Mouse (Mus musculus) MEL (cell line): ENCODE results near the gene Prox2. TPM values are rescaled to one million over a fixed set of nuclear protein-coding genes. Genes with fewer than 3 reads are reported as not detected.

Experiments
- DNase-seq: peaks from one replicate; pipeline ENCODE4 v3.0.0; 2011; ENCODE audit warnings: low read depth, low spot score
- H3K27ac ChIP-seq: 2 replicates; pipeline ENCODE4 v1.5.1; 2012; ENCODE audit warnings: low read depth, mild to moderate bottlenecking, control low read depth, low read length, moderate library complexity; ENCODE audit not compliant: control insufficient read depth
- H3K27me3 ChIP-seq, 2 experiments: fragments of 150-350 bp in 1 of 2; sonication (generic) in 1 of 2; 2 replicates each; pipeline ENCODE4 v1.6.1; 2012; ENCODE audit warnings: low read length in 2 of 2, mild to moderate bottlenecking in 2 of 2, improper control_type of control experiment in 1 of 2, moderate library complexity in 1 of 2; ENCODE audit not compliant: insufficient read depth in 2 of 2, control insufficient read depth in 1 of 2
- H3K36me3 ChIP-seq, 2 experiments: 2 replicates each; pipeline ENCODE4 v1.6.1; 2012 to 2014; ENCODE audit warnings: low read length in 2 of 2, improper control_type of control experiment in 1 of 2, inconsistent platforms in 1 of 2, mild to moderate bottlenecking in 1 of 2; ENCODE audit not compliant: insufficient read depth in 2 of 2, control insufficient read depth in 1 of 2
- H3K4me1 ChIP-seq, 2 experiments: fragments of 150-350 bp in 1 of 2; sonication (generic) in 1 of 2; 2 replicates each; pipeline ENCODE4 v1.6.1; 2012; ENCODE audit warnings: low read length in 2 of 2, improper control_type of control experiment in 1 of 2, mild to moderate bottlenecking in 1 of 2; ENCODE audit not compliant: insufficient read depth in 2 of 2, control insufficient read depth in 1 of 2
- H3K4me3 ChIP-seq, 2 experiments: fragments of 150-350 bp in 1 of 2; sonication (generic) in 1 of 2; 2 replicates each; pipeline ENCODE4 v1.5.1; 2012; ENCODE audit warnings: low read depth in 2 of 2, low read length in 2 of 2, mild to moderate bottlenecking in 2 of 2, moderate library complexity in 2 of 2, control low read depth in 1 of 2, improper control_type of control experiment in 1 of 2; ENCODE audit not compliant: control insufficient read depth in 1 of 2, insufficient read depth in 1 of 2
- H3K79me2 ChIP-seq: 2 replicates; pipeline ENCODE4 v1.6.1; 2012; ENCODE audit warnings: mild to moderate bottlenecking, low read length, moderate library complexity; ENCODE audit not compliant: control insufficient read depth, poor library complexity, insufficient read depth
- H3K9ac ChIP-seq: 2 replicates; pipeline ENCODE4 v1.6.1; 2012; ENCODE audit warnings: low read depth, mild to moderate bottlenecking, control low read depth, low read length, moderate library complexity; ENCODE audit not compliant: control insufficient read depth, poor library complexity, severe bottlenecking
- H3K9me3 ChIP-seq: fragments of 150-350 bp; sonication (generic); replicated peaks from 2 replicates; pipeline ENCODE4 v1.6.1; 2012; ENCODE audit warnings: mild to moderate bottlenecking, low read length, improper control_type of control experiment, moderate library complexity; ENCODE audit not compliant: insufficient read depth
- CHD1 ChIP-seq: IDR thresholded peaks from 2 replicates; pipeline ENCODE4 v1.6.1; 2012; ENCODE audit warnings: low read depth, mild to moderate bottlenecking, inconsistent platforms, low read length, improper control_type of control experiment
- CTCF ChIP-seq, 3 experiments: IDR thresholded peaks in 2 of 3; conservative IDR thresholded peaks in 1 of 3; 2 replicates each; pipeline ENCODE4 v1.5.1; 2011 to 2012; ENCODE audit warnings: low read length in 3 of 3, low read depth in 2 of 3, mild to moderate bottlenecking in 2 of 3, improper control_type of control experiment in 1 of 3, inconsistent platforms in 1 of 3, mixed read lengths in 1 of 3, moderate library complexity in 1 of 3; ENCODE audit not compliant: control insufficient read depth in 1 of 3, insufficient read depth in 1 of 3, poor library complexity in 1 of 3, severe bottlenecking in 1 of 3
- E2F4 ChIP-seq: IDR thresholded peaks from 2 replicates; pipeline ENCODE4 v1.6.1; 2011; ENCODE audit warnings: low read depth, low read length, improper control_type of control experiment, borderline replicate concordance
- EP300 ChIP-seq, 2 experiments: IDR thresholded peaks; 2 replicates each; pipeline ENCODE4 v1.6.1; 2011; ENCODE audit warnings: improper control_type of control experiment in 2 of 2, low read length in 2 of 2, low read depth in 1 of 2, mild to moderate bottlenecking in 1 of 2
- GATA1 ChIP-seq: IDR thresholded peaks from 2 replicates; pipeline ENCODE4 v1.6.1; 2011; ENCODE audit warnings: low read depth, low read length, improper control_type of control experiment
- JUND ChIP-seq: IDR thresholded peaks from 2 replicates; pipeline ENCODE4 v1.6.1; 2011; ENCODE audit warnings: low read depth, mild to moderate bottlenecking, improper control_type of control experiment, low read length
- KAT2A ChIP-seq: conservative IDR thresholded peaks from 2 replicates; pipeline ENCODE4 v1.6.1; 2012; ENCODE audit warnings: low read depth, low read length, improper control_type of control experiment, inconsistent platforms
- MAX ChIP-seq: IDR thresholded peaks from 2 replicates; pipeline ENCODE4 v1.6.1; 2011; ENCODE audit warnings: low read length, improper control_type of control experiment
- MAZ ChIP-seq: IDR thresholded peaks from 2 replicates; pipeline ENCODE4 v1.6.1; 2012; ENCODE audit warnings: low read depth, mild to moderate bottlenecking, inconsistent platforms, low read length, improper control_type of control experiment
- MXI1 ChIP-seq: IDR thresholded peaks from 2 replicates; pipeline ENCODE4 v1.6.1; 2011; ENCODE audit warnings: mild to moderate bottlenecking, low read depth, low read length, improper control_type of control experiment
- MYB ChIP-seq: IDR thresholded peaks from 2 replicates; pipeline ENCODE4 v1.6.1; 2011; ENCODE audit warnings: mild to moderate bottlenecking, low read depth, low read length, improper control_type of control experiment
- MYC ChIP-seq: IDR thresholded peaks from 2 replicates; pipeline ENCODE4 v1.6.1; 2011; ENCODE audit warnings: low read depth, mild to moderate bottlenecking, low read length, improper control_type of control experiment, moderate library complexity
- POLR2A ChIP-seq, 2 experiments: IDR thresholded peaks; 2 replicates each; pipeline ENCODE4 v1.6.1; 2011 to 2012; ENCODE audit warnings: low read length in 2 of 2, mild to moderate bottlenecking in 2 of 2, control low read depth in 1 of 2, improper control_type of control experiment in 1 of 2, low read depth in 1 of 2, moderate library complexity in 1 of 2; ENCODE audit not compliant: control insufficient read depth in 1 of 2, insufficient read depth in 1 of 2, poor library complexity in 1 of 2
- POLR2AphosphoS2 ChIP-seq: IDR thresholded peaks from 2 replicates; pipeline ENCODE4 v1.6.1; 2011; ENCODE audit warnings: low read length, improper control_type of control experiment
- POLR2AphosphoS5 ChIP-seq: IDR thresholded peaks from 2 replicates; pipeline ENCODE4 v1.6.1; 2012; ENCODE audit warnings: low read depth, borderline replicate concordance, mild to moderate bottlenecking, inconsistent platforms, low read length, moderate library complexity, mixed read lengths
- RCOR1 ChIP-seq: IDR thresholded peaks from 2 replicates; pipeline ENCODE4 v1.6.1; 2012; ENCODE audit warnings: low read depth, mild to moderate bottlenecking, inconsistent platforms, low read length, improper control_type of control experiment
- SMC3 ChIP-seq: IDR thresholded peaks from 2 replicates; pipeline ENCODE4 v1.6.1; 2011; ENCODE audit warnings: low read depth, low read length, improper control_type of control experiment
- TAL1 ChIP-seq: IDR thresholded peaks from 2 replicates; pipeline ENCODE4 v1.6.1; 2012; ENCODE audit warnings: mild to moderate bottlenecking, inconsistent platforms, low read length, moderate library complexity, mixed read lengths
- TBP ChIP-seq: IDR thresholded peaks from 2 replicates; pipeline ENCODE4 v1.8.0; 2011; ENCODE audit warnings: low read depth, low read length, improper control_type of control experiment
- USF1 ChIP-seq: IDR thresholded peaks from 2 replicates; pipeline ENCODE4 v1.6.1; 2014; ENCODE audit warnings: low read depth, mild to moderate bottlenecking, inconsistent platforms, low read length, improper control_type of control experiment, moderate library complexity
- USF2 ChIP-seq, 2 experiments: IDR thresholded peaks; 2 replicates each; pipeline ENCODE4 v1.6.1; 2011 to 2012; ENCODE audit warnings: improper control_type of control experiment in 2 of 2, low read length in 2 of 2, borderline replicate concordance in 1 of 2, inconsistent platforms in 1 of 2, low read depth in 1 of 2, mild to moderate bottlenecking in 1 of 2; ENCODE audit not compliant: insufficient read depth in 1 of 2
- ZC3H11A ChIP-seq: IDR thresholded peaks from 2 replicates; pipeline ENCODE4 v1.6.1; 2012; ENCODE audit warnings: low read depth, mild to moderate bottlenecking, inconsistent platforms, low read length, improper control_type of control experiment
- ZNF384 ChIP-seq: IDR thresholded peaks from 2 replicates; pipeline ENCODE4 v1.6.1; 2012; ENCODE audit warnings: low read depth, mild to moderate bottlenecking, inconsistent platforms, low read length, improper control_type of control experiment
- polyA plus RNA-seq, 2 experiments: library from polyadenylated mRNA; stranded (reverse) in 1 of 2; unstranded in 1 of 2; fragments of >175 nt in 1 of 2; fragments of >200 nt in 1 of 2; gene quantifications; 2 replicates each; pipeline versions ENCODE4 v1.2.1 to v1.2.4; 2012; ENCODE audit warnings: low replicate concordance in 2 of 2, low read depth in 1 of 2; ENCODE audit not compliant: insufficient read length in 2 of 2, insufficient read depth in 1 of 2, missing spikeins in 1 of 2
- total RNA-seq: library from RNA; depleted of rRNA; stranded (reverse); fragments of 300-350 nt; gene quantifications from 2 replicates; pipeline ENCODE4 v1.2.3, GENCODE M21; 2012

Gene Prox2
- total and polyA plus RNA-seq, 3 experiments: 3.1 to 3.6 TPM; not detected in 1

DNA sequence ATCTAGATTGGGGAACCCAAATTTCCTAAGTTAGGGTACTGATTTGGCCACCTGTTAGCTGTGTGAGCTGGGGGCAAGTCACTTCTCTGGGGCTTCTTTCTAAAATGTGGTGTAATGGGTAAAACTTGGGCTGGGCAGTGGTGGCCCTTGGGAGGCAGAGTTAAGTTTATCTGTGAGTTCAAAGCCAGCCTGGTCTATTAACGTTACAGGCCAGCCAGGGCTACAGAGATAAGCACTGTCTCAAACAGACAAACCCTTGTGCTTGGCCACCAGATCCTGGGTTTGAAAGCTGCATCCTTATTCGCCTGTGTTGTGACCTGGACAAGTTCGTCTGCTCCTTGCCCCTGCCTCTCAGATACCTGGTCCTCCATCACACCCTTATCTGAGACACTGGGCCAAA is 19.4 kb downstream of the Prox2 start:
- no peaks in the 10 kb centered on the region for H3K27me3 ChIP-seq
- H3K36me3 ChIP-seq: peaks cover 0 to 7% of the 10 kb centered on the region in 2 experiments; a peak in 2 of 4 replicates
- H3K4me1 ChIP-seq: peaks cover 0 to 13% of the 10 kb centered on the region in 2 experiments; a peak in 2 of 4 replicates
- H3K4me3 ChIP-seq: no peak overlapping the region
- TF ChIP-seq EP300 (IDR thresholded peaks at IDR 0.05; ENCODE audit: low read depth in 1 of 2, low read length in 2 of 2): peak in 1 of 2 experiments; percentile 44; a peak in 2 of 4 replicates
- TF ChIP-seq USF2 (IDR thresholded peaks at IDR 0.05; ENCODE audit: borderline replicate concordance in 1 of 2, insufficient read depth in 1 of 2, low read depth in 1 of 2, low read length in 2 of 2): no peak
- peak; percentile 20; the same call in 1 of the 2 replicates for TF ChIP-seq GATA1
- TF ChIP-seq TAL1: peak; percentile 15; the same call in 1 of the 2 replicates
- H3K9me3 ChIP-seq: no peaks in the 10 kb centered on the region
- no peak overlapping the region for H3K27ac ChIP-seq
- peak; percentile 28 for DNase-seq
- H3K9ac ChIP-seq: no peak overlapping the region
- H3K79me2 ChIP-seq: no peaks in the 10 kb centered on the region

- no peaks in the 10 kb centered on the region for H3K79me2 ChIP-seq
- no peaks in the 10 kb centered on the region for H3K9me3 ChIP-seq
- H3K27ac ChIP-seq: no peak overlapping the region
- no peaks in the 10 kb centered on the region for H3K27me3 ChIP-seq
- H3K36me3 ChIP-seq: peaks cover 0 to 12% of the 10 kb centered on the region in 2 experiments; a peak in 2 of 4 replicates
- H3K9ac ChIP-seq: no peak overlapping the region
- peaks cover 0 to 11% of the 10 kb centered on the region in 2 experiments for H3K4me1 ChIP-seq
- no peak overlapping the region for H3K4me3 ChIP-seq
- no peak for DNase-seq
- TF ChIP-seq E2F4 (no peak), ZC3H11A (no peak), ZNF384 (no peak), TAL1 (no peak), POLR2A (IDR thresholded peaks at IDR 0.05; ENCODE audit: control insufficient read depth in 1 of 2, insufficient read depth in 1 of 2, low read depth in 1 of 2, low read length in 2 of 2, poor library complexity in 1 of 2) (no peak), MYC (no peak), MXI1 (no peak), SMC3 (no peak), POLR2AphosphoS5 (no peak), POLR2AphosphoS2 (no peak), RCOR1 (no peak), USF1 (no peak), JUND (no peak), TBP (no peak), KAT2A (no peak), CTCF (IDR thresholded peaks at IDR 0.05 in 2 of 3, conservative IDR thresholded peaks at IDR 0.05 in 1 of 3; ENCODE audit: control insufficient read depth in 1 of 3, insufficient read depth in 1 of 3, low read depth in 2 of 3, low read length in 3 of 3, poor library complexity in 1 of 3, severe bottlenecking in 1 of 3) (no peak), MAZ (no peak), MYB (no peak), CHD1 (no peak), MAX (no peak)
- TF ChIP-seq, all 39 proteins: peak for 0
Measured at GRCm38 (mm10) chr12:85087845-85088244, 22.7 kb downstream of the Prox2 start.
